Mouse (Mus musculus) hindbrain, embryonic 12.5 days (tissue): ENCODE results near the gene Marf1. TPM values are rescaled to one million over a fixed set of nuclear protein-coding genes. Genes with fewer than 3 reads are reported as not detected.

Experiments
- ATAC-seq: fragments of 200-750 bp; cut with Nextera tagmentation; 2 replicates; pipeline ENCODE4 v1.8.0; 2017; ENCODE audit warnings: moderate TSS enrichment; ENCODE audit not compliant: low FRiP score
- H3K27ac ChIP-seq: fragments of 300-500 bp; sonication (generic); 2 replicates; pipeline ENCODE4 v1.5.1; 2016; ENCODE audit warnings: mild to moderate bottlenecking
- H3K27me3 ChIP-seq: fragments of 300-500 bp; sonication (generic); 2 replicates; pipeline ENCODE4 v1.6.1; 2016; ENCODE audit warnings: mild to moderate bottlenecking
- H3K36me3 ChIP-seq: fragments of 300-500 bp; sonication (generic); 2 replicates; pipeline ENCODE4 v1.6.1; 2016; ENCODE audit warnings: mild to moderate bottlenecking
- H3K4me1 ChIP-seq: fragments of 300-500 bp; sonication (generic); 2 replicates; pipeline ENCODE4 v1.6.1; 2016
- H3K4me2 ChIP-seq: fragments of 300-500 bp; sonication (generic); replicated peaks from 2 replicates; pipeline ENCODE4 v1.6.1; 2016; ENCODE audit warnings: mild to moderate bottlenecking
- H3K4me3 ChIP-seq: fragments of 300-500 bp; sonication (generic); 2 replicates; pipeline ENCODE4 v1.5.1; 2016; ENCODE audit warnings: mild to moderate bottlenecking
- H3K9ac ChIP-seq: fragments of 300-500 bp; sonication (generic); 2 replicates; pipeline ENCODE4 v1.6.1; 2016; ENCODE audit warnings: mild to moderate bottlenecking, moderate library complexity
- H3K9me3 ChIP-seq: fragments of 300-500 bp; sonication (generic); replicated peaks from 2 replicates; pipeline ENCODE4 v1.6.1; 2016; ENCODE audit warnings: mild to moderate bottlenecking
- WGBS: fragments of 180-500 bp; shearing (Covaris S2); methylation state at CpG from one replicate; pipeline ENCODE4 v1.1.7; 2016; 5-methylcytosine and 5-hydroxymethylcytosine counted together
- polyA plus RNA-seq: library from polyadenylated mRNA; unstranded; fragments of >200 nt; fragmentation: Nextera tagmentation; extraction: Ambion mirVana; gene quantifications from 2 replicates; pipeline ENCODE4 v1.2.1, GENCODE M21; 2016

Gene Marf1
- polyA plus RNA-seq, result 16.2 and 17.5 TPM in 2 replicates

- Histone ChIP-seq H3K9me3 (no peaks in the 10 kb centered on the region), H3K9ac (peak within 1 kb of the TSS; percentile 81), H3K4me2 (peak within 1 kb of the TSS; percentile 67), H3K36me3 (no peaks in the 10 kb centered on the region; the same call in 1 of the 2 replicates), H3K4me3 (peak within 1 kb of the TSS; percentile 66), H3K27me3 (no peaks in the 10 kb centered on the region), H3K4me1 (peaks cover 33% of the 10 kb centered on the region), H3K27ac (peak within 1 kb of the TSS; percentile 84)
- peak; percentile 84 for ATAC-seq
- 0% methylated on average over 39 of the region's 43 CpGs for whole genome bisulfite sequencing
These were observed at the start of gene Marf1, which contains the start of gene Nde1 for GRCm38 (mm10) chr16:14162988-14163416. Gene Marf1 (minus strand): TSS chr16:14163351. Gene Nde1 (plus strand): TSS chr16:14163275.

- H3K9ac ChIP-seq, result no peak overlapping the region
- H3K27me3 ChIP-seq, result no peaks in the 10 kb centered on the region
- no peak for ATAC-seq
- H3K4me3 ChIP-seq, result no peak overlapping the region
- no peaks in the 10 kb centered on the region for H3K9me3 ChIP-seq
- no peak overlapping the region for H3K27ac ChIP-seq
- H3K4me2 ChIP-seq, result no peak overlapping the region
- H3K4me1 ChIP-seq, result no peaks in the 10 kb centered on the region
- 70% methylated on average over 4 of the region's 4 CpGs for WGBS
- H3K36me3 ChIP-seq, result no peaks in the 10 kb centered on the region
These were observed 35.6 kb upstream of the Marf1 start for GRCm38 (mm10) chr16:14198798-14199197.

- Histone ChIP-seq H3K4me2 (no peak overlapping the region), H3K27ac (no peak overlapping the region), H3K9me3 (no peaks in the 10 kb centered on the region), H3K9ac (no peak overlapping the region), H3K4me1 (no peaks in the 10 kb centered on the region), H3K36me3 (peaks cover 25% of the 10 kb centered on the region), H3K27me3 (no peaks in the 10 kb centered on the region), H3K4me3 (no peak overlapping the region)
- 37% methylated on average over 1 of the region's 1 CpGs for WGBS
- ATAC-seq, result no peak
These were observed 32.3 kb upstream of the Marf1 start for GRCm38 (mm10) chr16:14195427-14195826.

- no peak overlapping the region for H3K9ac ChIP-seq
- WGBS, result 76% methylated on average over 9 of the region's 9 CpGs
- ATAC-seq, result no peak
- no peak overlapping the region for H3K27ac ChIP-seq
- H3K27me3 ChIP-seq, result no peaks in the 10 kb centered on the region
- H3K36me3 ChIP-seq, result peaks cover 35% of the 10 kb centered on the region
- no peaks in the 10 kb centered on the region for H3K9me3 ChIP-seq
- no peak overlapping the region for H3K4me2 ChIP-seq
- no peaks in the 10 kb centered on the region for H3K4me1 ChIP-seq
- H3K4me3 ChIP-seq, result no peak overlapping the region
These were observed 31.2 kb upstream of the Marf1 start for GRCm38 (mm10) chr16:14194164-14194950.

GRCm38 (mm10) chr16:14185516-14185915 is 22.4 kb upstream of the Marf1 start:
- Histone ChIP-seq H3K27me3 (no peaks in the 10 kb centered on the region), H3K4me3 (no peak overlapping the region), H3K9me3 (no peaks in the 10 kb centered on the region), H3K36me3 (peaks cover 68% of the 10 kb centered on the region), H3K4me2 (no peak overlapping the region), H3K9ac (no peak overlapping the region), H3K4me1 (no peaks in the 10 kb centered on the region), H3K27ac (no peak overlapping the region)
- no peak for ATAC-seq
- 94% methylated on average over 5 of the region's 5 CpGs for WGBS

- no peak overlapping the region for H3K4me2 ChIP-seq
- no peaks in the 10 kb centered on the region for H3K9me3 ChIP-seq
- H3K27ac ChIP-seq, result no peak overlapping the region
- H3K36me3 ChIP-seq, result peaks cover 68% of the 10 kb centered on the region
- no peaks in the 10 kb centered on the region for H3K27me3 ChIP-seq
- no peak overlapping the region for H3K9ac ChIP-seq
- no peak overlapping the region for H3K4me3 ChIP-seq
- 87% methylated on average over 1 of the region's 1 CpGs for WGBS
- H3K4me1 ChIP-seq, result no peaks in the 10 kb centered on the region
- ATAC-seq, result no peak
These were observed 20.7 kb upstream of the Marf1 start for GRCm38 (mm10) chr16:14183856-14184255.

GRCm38 (mm10) chr16:14182360-14182759 is 19.2 kb upstream of the Marf1 start:
- 90% methylated on average over 5 of the region's 5 CpGs for WGBS
- Histone ChIP-seq H3K36me3 (peaks cover 71% of the 10 kb centered on the region), H3K4me3 (no peak overlapping the region), H3K4me1 (no peaks in the 10 kb centered on the region), H3K27ac (no peak overlapping the region), H3K9me3 (no peaks in the 10 kb centered on the region), H3K27me3 (no peaks in the 10 kb centered on the region), H3K4me2 (no peak overlapping the region), H3K9ac (no peak overlapping the region)
- ATAC-seq, result no peak

- H3K4me3 ChIP-seq, result no peak overlapping the region
- 88% methylated on average over 6 of the region's 6 CpGs for WGBS
- no peak overlapping the region for H3K27ac ChIP-seq
- no peaks in the 10 kb centered on the region for H3K9me3 ChIP-seq
- H3K36me3 ChIP-seq, result peaks cover 73% of the 10 kb centered on the region
- no peaks in the 10 kb centered on the region for H3K4me1 ChIP-seq
- H3K4me2 ChIP-seq, result no peak overlapping the region
- H3K27me3 ChIP-seq, result no peaks in the 10 kb centered on the region
- H3K9ac ChIP-seq, result no peak overlapping the region
- ATAC-seq, result no peak
These were observed 17.1 kb upstream of the Marf1 start for GRCm38 (mm10) chr16:14180163-14180733.

- H3K27ac ChIP-seq, result no peak overlapping the region
- H3K9ac ChIP-seq, result no peak overlapping the region
- H3K27me3 ChIP-seq, result no peaks in the 10 kb centered on the region
- H3K36me3 ChIP-seq, result peaks cover 74% of the 10 kb centered on the region
- 82% methylated on average over 3 of the region's 3 CpGs for WGBS
- no peaks in the 10 kb centered on the region for H3K4me1 ChIP-seq
- no peak overlapping the region for H3K4me2 ChIP-seq
- no peak for ATAC-seq
- no peaks in the 10 kb centered on the region for H3K9me3 ChIP-seq
- H3K4me3 ChIP-seq, result no peak overlapping the region
These were observed 14.9 kb upstream of the Marf1 start for GRCm38 (mm10) chr16:14178041-14178440.

GRCm38 (mm10) chr16:14169706-14170105 is 6.6 kb upstream of the Marf1 start:
- Histone ChIP-seq H3K36me3 (peaks cover 53% of the 10 kb centered on the region), H3K27ac (no peak overlapping the region), H3K4me3 (no peak overlapping the region), H3K4me2 (no peak overlapping the region), H3K4me1 (peaks cover 8% of the 10 kb centered on the region), H3K27me3 (no peaks in the 10 kb centered on the region), H3K9me3 (no peaks in the 10 kb centered on the region), H3K9ac (no peak overlapping the region)
- ATAC-seq, result no peak
- WGBS, result 97% methylated on average over 1 of the region's 1 CpGs

GRCm38 (mm10) chr16:14166490-14166889 is 3.3 kb upstream of the Marf1 start:
- Histone ChIP-seq H3K9me3 (no peaks in the 10 kb centered on the region), H3K9ac (no peak overlapping the region), H3K4me2 (no peak overlapping the region), H3K4me1 (peaks cover 28% of the 10 kb centered on the region), H3K27me3 (no peaks in the 10 kb centered on the region), H3K27ac (no peak overlapping the region), H3K4me3 (no peak overlapping the region), H3K36me3 (peaks cover 28% of the 10 kb centered on the region)
- WGBS, result 95% methylated on average over 4 of the region's 4 CpGs
- ATAC-seq, result no peak

GRCm38 (mm10) chr16:14163731-14164130 is 580 bp upstream of the Marf1 start:
- Histone ChIP-seq H3K4me1 (peaks cover 28% of the 10 kb centered on the region), H3K9ac (peak overlapping the region; percentile 81), H3K4me3 (peak overlapping the region; percentile 66), H3K27ac (no peak overlapping the region), H3K27me3 (no peaks in the 10 kb centered on the region), H3K4me2 (peak overlapping the region; percentile 67), H3K36me3 (peaks cover 4% of the 10 kb centered on the region), H3K9me3 (no peaks in the 10 kb centered on the region)
- no peak for ATAC-seq
- WGBS, result 1% methylated on average over 10 of the region's 10 CpGs

GRCm38 (mm10) chr16:14160941-14161340 is 2.2 kb downstream of the Marf1 start:
- WGBS, result 71% methylated on average over 1 of the region's 1 CpGs
- no peaks in the 10 kb centered on the region for H3K36me3 ChIP-seq
- ATAC-seq, result no peak
- peaks cover 39% of the 10 kb centered on the region for H3K4me1 ChIP-seq
- H3K4me3 ChIP-seq, result no peak overlapping the region
- H3K27me3 ChIP-seq, result no peaks in the 10 kb centered on the region
- H3K9ac ChIP-seq, result no peak overlapping the region
- H3K27ac ChIP-seq, result no peak overlapping the region
- no peak overlapping the region for H3K4me2 ChIP-seq
- no peaks in the 10 kb centered on the region for H3K9me3 ChIP-seq
